Mouse (Mus musculus) erythroid progenitor cell, adult 5-6 weeks (primary cell): ENCODE results near the gene Tmem35b. TPM values are rescaled to one million over a fixed set of nuclear protein-coding genes. Genes with fewer than 3 reads are reported as not detected.
A peak's percentile ranks its signal among the peaks of the same experiment; 100 is the strongest.
"Not testable (repeated sequence)": the region's sequence is repeated elsewhere in the genome, so short reads cannot be mapped to it uniquely, and the experiment has no call there.

Experiments used
- ATAC-seq: replicated peaks from 2 replicates; pipeline ENCODE4 v1.8.0; 2016; ENCODE audit warnings: moderate number of reproducible peaks, mild to moderate bottlenecking, moderate TSS enrichment, inconsistent platforms; ENCODE audit not compliant: poor library complexity, low FRiP score, severe bottlenecking
- total RNA-seq, 2 experiments: library from RNA; stranded (forward) in 1 of 2; stranded (reverse) in 1 of 2; fragments of 150-400 nt in 1 of 2; fragments of 186-747, 209-891 nt in 1 of 2; gene quantifications; 2 replicates each; pipeline versions ENCODE4 v1.2.3 to v1.2.4; 2015 to 2017; ENCODE audit warnings: low replicate concordance in 2 of 2

Gene Tmem35b
- 4.3 and 11.3 TPM in 2 replicates for total RNA-seq (2015; ENCODE audit: low replicate concordance)
- 0.45 and 2.3 TPM in 2 replicates for total RNA-seq (2017; ENCODE audit: low replicate concordance)

DNA sequence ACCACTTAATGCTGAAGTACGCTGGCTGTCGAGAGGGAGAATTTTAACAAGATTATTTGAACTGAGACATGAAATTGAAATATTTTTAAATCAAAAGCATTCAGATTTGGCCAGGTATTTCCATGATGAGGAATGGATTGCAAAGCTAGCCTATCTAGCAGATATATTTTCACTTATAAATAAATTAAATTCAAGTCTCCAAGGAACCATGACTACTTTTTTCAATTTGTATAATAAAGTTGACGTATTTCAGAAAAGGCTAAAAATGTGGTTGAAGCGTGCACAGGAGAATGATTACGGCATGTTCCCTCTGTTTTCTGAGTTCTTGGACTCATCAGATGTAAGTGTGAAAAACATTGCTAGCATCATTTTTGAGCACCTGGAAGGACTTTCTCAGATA, at the start of gene Tmem35b:
TSS of gene Tmem35b (plus strand) at position 301 of the 400 bp plus-strand sequence.
- no peak for ATAC-seq

DNA sequence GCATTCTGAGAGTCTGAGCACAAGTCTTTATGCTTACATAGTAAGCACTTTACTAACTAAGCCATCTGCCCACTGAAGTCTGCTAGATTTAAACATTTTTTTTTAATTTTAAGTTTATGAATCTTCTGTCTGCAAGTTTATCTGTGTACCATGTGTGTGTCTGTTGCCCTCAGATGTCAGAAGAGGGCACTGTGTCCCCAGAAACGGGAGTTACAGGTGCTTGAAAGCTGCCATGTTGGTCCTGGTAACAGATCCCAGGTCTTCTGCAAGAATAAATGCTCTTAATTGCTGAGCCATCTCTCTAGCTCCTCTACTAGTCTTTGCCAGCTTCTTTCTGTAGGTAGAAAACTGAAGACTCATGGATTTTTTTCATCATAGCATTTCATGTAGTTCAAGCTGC, 48.6 kb upstream of the Tmem35b start:
- ATAC-seq = no peak

DNA sequence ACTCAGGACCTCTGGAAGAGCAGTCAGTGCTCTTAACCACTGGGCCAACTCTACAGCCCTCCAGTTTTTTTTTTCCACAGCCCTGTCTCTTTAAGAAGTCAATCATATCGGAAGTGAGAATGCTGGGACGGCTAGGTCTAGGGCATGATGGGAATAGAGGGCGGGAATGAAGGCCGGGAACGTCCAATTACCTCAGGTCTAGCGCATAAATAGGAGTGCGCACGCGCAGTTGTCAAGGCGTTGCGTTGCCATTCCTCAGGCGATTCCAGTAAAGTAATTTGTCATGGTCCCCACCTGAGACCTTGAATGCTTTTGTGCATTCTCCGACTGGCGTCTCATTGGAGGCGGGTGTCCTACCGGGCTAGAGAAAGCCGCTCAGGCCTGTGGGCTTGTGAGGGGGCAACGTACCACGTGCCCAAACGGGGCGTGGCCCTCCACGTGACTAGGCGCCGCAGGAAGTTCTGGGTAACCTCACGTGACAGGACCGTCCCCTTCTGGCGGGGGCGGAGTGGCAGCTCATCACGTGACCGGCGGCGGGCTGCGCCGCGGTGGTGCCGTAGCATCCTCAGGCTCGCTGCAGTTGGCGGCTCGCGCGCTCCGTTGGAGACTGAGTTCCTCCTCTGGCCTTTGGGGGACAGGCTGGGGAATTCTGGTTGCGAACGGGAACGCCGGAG, 46.5 kb upstream of the Tmem35b start, which contains the start of gene Zmym6:
TSS of gene Zmym6 (plus strand) at position 509 of the 674 bp plus-strand sequence.
- ATAC-seq = peak; percentile 99

DNA sequence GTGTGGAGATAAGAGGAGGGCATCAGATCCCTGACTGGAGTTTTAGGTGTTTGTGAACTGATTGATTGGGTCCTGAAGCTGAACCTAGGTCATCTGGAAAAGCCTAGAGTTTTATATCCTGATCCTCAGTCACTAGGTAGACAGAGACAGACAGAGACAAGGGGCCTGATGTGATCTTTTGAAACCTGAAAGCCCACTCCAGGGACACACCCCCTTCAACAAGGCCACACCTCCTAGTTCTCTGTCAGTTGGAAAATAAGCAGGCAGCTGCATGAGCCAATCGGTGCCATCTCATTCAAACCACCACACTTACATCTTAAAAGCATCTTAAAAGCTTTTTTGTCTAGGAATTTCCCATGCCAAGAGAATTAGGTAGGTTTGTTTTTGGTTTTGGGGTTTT, 42.7 kb upstream of the Tmem35b start:
- no peak for ATAC-seq

DNA sequence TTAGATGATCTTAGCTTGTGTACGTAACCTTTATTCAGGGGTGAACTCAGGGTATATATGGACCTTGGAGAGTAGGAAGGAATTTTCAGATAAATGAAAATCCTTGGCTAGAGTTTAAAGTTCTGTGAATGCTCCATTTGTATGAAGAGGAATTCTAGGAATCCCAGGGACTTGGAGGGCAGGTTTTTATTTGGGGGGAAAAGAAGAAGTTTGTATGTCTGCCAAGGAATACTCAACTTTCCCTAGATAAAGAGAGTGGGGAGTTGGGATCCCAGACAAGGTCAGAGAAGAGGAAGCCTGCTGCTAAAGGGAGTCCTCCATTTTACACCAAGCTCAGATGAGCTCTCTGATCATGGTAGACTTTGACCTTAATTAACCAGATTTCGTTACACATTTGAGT, 40.4 kb upstream of the Tmem35b start:
- ATAC-seq = no peak

DNA sequence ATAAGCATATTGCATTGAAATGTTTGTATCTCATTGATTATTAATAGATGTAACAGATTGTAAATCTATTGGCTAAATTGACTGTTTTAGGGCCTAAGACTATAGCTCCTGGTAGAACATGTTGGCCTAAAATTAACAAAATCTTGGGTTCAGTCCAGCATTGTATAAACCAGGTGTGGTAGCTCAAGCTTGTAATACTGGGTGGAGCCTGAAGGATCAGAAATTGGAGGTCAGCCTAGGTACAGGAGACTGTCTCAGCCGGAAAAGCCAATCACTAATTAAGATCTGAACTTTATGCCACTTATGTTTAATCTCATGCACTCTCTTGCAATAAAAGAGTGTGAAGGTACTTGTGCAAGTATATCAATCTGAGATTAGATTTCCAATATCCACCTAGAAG, 37.7 kb upstream of the Tmem35b start:
- ATAC-seq = no peak

DNA sequence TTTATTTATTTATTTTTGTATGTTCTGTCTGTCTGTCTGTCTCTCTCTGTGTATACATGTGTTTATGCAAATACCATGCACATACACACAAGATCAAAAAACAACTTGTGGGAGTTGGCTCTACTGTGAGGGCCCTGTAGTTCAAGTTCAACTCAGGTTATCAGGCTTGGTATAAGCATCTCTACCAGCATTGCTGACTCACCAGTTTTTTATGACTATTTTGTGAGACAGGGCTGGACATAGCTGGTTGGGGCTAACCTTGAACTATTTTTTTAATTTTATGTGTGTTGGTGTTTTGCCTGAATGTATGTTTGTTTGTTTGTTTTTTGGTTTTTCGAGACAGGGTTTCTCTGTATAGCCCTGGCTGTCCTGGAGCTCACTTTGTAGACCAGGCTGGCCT, 32.3 kb upstream of the Tmem35b start:
- no peak for ATAC-seq

DNA sequence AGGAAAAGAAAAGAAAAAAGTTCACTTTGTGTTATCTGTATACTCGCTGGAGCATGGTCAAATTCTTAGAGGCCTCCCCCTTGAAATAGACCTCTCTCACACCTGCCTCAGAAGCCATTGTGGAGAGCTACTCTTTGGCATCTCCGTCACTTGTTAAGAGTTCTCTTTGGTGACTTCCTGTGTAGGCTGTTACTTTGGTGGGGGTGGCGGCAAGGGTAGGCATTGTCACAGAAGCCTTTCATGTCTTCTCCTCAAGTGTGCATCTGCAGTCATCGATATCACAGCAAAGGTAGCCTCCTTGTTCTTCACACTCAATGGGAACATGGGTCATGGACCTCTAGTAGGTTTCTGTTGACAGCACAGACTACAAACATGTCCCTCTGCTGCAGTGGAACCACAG, 28.4 kb upstream of the Tmem35b start:
- no peak for ATAC-seq

DNA sequence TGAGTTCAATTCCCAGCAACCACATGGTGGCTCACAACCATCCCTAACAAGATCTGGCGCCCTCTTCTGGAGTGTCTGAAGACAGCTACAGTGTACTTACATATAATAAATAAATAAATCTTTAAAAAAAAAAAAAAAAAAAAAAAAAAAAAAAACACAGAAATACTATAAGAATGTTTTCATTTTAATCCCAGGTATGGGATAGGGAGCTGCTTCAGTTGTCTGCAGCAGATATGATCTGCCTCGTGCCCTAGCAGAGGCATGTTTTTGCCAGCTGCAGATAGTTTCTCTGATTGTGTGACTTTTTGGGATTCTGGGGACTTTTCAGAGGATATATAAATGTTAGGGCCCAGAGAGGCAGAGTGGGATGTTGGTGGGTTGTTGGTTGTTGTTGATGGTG, 23.9 kb upstream of the Tmem35b start:
- ATAC-seq = not testable (repeated sequence)

DNA sequence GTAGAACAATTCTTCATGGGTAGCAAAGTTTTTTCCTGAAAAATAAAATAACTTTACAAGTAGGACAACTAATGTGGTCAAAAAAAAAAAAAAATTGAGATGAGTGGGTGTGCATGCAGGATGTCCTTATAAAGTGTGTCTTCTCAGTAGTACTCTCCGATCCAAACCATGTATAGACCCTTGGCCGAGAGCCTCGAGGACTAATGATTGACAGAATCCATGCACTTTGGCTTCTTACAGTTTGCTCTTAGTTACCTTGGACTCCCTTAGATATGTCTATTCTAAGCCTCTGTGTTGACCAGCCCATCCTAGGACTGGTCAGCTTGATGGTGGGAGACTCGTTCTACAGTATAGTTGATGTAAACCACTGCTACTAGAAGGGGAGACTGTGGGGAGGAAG, 15.9 kb upstream of the Tmem35b start:
- no peak for ATAC-seq

DNA sequence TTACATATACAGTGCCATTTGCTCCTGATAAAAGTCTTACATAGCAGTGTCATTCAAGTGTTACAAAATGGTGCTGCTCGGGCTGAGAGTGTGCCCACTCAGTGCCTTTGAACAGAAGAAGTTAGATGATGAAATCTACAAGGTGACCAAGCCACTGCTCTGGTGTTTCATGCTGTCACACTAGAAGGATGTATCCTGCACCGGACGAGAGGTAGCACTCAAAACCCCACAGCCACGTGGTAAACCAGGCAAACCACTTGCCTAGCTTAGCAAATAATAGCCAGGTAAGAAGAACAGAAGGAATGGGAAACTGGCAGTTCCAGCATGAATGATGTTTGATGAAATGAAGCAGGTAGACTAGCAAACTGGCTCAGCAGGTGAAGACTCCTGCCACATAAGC, 12.9 kb upstream of the Tmem35b start:
- no peak for ATAC-seq

DNA sequence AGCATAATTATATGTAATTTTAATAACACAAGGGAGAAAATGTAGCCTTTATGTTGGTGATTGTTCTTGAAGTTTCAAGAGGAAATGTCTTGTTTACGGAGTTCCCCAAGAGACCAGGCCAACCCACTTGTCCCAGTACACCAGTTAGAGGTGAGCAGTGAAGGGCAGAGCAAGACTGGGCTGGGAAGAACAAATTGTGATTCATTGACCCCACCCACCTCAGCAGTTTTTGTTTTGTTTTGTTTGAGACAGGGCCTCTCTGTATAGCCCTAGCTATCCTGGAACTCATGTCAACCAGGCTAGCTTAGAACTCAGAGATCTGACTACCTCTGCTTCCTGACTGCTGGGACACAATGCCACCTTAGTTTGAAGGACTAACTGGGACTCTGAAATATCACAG, 840 bp downstream of the Tmem35b start:
- ATAC-seq = no peak

DNA sequence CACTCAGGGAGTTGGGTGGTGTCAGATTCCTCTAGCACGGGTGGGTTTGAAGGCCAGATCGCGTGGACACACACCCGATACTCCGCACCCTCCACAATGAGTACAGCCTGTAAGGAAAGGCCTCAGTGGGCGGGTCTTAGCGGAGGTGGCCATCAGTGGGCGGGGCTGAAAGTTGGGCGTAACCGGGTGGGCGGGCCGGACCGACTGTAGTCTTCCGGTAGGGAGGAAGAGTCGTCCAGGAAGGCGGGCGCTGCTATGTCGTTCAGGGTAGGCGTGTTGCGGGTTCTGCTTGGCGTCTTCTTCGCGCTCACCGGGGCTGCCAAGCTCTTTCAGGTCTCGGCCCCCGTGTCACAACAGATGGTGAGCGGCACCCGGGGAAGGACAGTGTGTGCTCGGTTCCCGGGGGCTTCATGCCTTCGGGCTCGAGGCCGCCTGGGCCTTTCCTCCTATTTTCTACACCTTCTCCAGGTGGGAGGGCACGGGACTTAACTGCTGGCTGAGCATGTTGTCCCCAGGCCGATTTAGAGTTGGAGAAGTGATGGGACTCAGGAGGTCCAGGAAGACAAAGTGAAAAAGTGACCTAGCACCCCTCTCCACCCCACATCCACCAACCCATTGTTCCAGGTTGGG, 2.5 kb downstream of the Tmem35b start:
- ATAC-seq = peak; percentile 97

DNA sequence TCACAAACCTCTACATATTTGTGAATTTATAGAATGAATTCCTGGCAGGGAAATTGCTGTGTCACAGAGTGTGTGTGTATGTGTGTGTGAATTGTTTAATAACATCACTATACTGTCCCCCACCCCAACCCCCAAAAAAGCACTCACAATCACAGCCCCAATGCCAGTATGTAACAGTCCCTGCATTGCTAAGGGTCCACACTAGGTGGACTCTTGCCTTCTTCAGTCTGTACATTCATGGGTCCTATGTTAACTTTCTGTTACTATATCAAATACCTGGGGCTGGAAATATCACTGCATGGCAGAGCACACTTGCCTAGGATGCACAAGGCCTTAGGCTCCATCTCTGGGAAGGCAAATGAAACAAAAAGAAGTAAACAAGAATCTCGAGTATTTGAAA, 11.2 kb downstream of the Tmem35b start:
- no peak for ATAC-seq

DNA sequence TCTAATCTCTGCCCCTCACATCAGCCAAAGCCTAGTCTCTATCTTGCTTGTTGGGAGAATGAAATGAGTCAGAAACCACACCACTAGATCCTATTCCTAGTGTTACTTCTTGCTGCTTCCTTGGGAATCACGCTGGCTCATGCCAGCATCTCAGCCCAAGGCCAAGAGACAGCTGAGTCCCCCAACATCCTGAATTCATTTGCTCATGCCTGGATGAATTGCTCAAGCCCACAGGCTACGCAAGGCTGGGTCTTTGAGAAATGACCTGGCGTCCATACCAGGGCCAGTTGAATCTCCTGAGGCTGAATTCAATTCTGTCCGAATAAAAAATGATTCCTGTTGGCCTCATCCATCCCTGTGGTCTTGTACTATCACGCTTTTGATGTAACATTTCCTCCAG, 14.1 kb downstream of the Tmem35b start:
- no peak for ATAC-seq

DNA sequence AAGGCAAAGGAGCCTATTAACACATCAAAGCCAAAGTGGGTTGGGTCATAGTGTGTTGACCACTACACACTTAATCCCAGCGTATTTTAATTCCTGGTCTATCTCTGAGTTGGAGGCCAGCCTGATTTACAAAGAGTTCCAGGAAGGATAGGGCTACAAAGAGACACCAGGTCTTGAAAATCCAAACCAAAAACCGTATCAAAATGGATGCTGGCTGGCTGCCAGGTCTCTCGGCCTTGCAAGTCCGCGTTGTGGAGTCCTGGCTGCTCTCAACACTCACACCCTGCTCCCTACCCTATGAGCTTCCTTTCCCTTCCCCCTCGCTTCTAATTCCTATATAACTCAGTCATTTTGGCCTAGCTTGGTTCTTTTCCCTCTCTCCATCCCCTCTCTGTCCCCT, 15.0 kb downstream of the Tmem35b start:
- no peak for ATAC-seq

DNA sequence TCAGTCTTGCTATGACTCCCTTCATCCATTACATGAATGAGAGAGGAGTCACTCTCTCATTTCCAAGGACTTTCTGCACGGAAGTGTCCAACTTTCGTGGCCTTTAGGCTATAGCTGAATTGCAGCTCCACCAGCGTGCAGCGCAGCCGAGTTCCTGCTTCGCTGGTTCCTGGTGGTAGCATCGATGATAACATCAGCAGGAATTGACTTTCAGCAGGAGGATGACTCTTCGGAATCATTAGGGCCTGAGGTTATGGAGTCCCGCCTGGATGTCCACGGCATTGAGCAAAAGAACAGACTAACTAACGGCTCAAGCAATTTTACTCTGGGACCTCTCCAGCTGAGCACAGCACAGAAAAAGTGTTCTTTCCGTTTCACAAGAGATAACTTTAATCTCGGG, 26.5 kb downstream of the Tmem35b start:
- no peak for ATAC-seq

DNA sequence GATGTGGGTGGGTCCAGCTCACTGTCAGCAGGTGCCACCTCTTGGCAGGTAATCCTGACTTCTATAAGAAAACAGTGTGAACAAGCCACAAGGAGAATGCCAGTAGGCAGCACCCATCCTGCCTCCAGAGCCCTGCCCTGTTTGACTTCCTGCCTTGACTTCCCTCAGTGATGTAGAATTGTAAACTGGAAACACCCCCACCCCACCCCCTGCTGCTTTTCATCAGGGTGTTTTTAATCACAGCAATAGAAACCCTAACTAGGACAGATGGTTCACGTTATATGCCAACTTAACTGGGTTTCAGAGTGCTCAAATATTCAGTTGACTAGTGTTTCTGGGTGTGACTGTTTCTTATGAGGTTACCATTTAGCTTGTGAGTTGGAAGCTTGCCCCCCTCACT, 29.9 kb downstream of the Tmem35b start:
- ATAC-seq = no peak

DNA sequence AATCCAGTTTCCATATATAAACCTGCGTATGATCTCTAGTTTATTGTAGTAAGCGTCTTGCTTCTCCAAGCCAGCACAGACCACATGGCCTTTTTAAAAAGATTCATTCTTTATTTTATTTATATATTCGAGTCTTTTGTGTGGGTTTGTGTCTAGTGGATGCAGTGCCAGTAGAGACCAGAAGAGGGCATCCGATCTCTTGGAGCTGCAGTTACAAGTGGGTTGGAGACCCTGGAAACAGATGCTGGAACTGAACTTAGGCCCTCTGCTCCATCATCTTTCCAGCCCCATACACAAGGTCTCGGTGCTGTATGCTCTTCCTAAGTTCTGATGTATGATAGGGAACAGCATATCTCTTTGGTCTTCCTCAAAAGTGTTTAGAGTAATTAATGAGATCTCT, 32.3 kb downstream of the Tmem35b start:
- no peak for ATAC-seq

DNA sequence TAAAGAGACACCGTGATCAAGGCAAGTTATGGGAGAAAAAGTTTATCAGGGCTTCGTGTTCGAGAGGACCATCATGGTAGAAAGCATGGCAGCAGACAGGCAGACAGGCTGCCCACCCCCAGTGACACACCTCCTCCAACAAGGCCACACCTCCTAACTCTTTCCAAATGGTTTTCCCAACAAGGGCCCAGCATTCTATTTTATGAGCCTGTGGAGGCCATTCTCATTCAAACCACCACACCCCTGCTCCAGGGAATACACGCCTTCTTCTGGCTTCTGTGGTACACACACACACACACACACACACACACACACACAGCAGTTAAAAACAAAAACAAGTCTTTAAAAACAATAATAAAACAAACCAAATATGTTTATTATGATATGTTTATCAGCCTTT, 34.3 kb downstream of the Tmem35b start:
- ATAC-seq = no peak

DNA sequence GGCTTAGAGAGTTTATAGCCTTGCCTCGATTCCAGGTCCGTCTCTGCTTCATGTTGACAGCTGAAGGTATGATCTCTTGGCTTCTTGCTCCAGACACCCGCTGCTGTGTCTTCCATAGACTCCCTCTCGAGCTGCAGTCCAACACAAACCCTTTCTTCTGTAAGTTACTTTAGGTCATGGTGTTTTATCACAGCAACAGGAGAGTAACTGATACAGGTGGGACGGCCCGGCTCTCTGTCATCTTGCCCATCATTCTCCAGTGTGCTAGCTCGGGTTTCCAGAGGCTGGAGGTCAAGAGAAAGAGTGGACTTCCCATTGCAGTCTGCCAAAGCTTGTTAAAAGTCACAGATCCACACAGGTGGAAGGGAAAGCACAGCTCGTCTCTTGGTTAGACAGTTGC, 40.4 kb downstream of the Tmem35b start:
- no peak for ATAC-seq

DNA sequence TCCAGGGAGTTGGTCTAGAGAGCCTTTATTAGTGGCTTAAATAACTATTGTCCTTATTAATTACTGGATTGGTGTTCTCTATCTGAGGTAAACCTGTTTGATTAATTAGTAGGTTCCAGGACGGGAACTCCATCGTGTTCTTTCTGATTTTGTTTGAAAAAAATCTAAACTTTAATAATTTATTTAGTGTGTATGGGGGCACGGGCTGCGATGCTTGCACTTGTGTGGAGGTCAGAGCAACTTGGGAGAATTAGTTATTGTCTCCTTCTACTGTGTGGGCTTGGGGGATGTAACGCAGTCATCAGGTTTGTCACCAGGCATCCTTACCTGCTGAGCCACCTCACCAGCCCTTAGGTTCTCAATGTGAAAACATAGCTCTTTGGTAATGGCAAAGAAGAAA, 43.6 kb downstream of the Tmem35b start:
- no peak for ATAC-seq
